Mouse (Mus musculus): ENCODE results near the gene Slit1.

GRCm38 (mm10) chr19:41557491-41557890, 186.0 kb downstream of the Slit1 start:
- TF ChIP-seq POLR2A (IDR thresholded peaks at IDR 0.05; ENCODE audit: insufficient read length, low read depth) (no peak), USF1 (IDR thresholded peaks at IDR 0.05; ENCODE audit: low read depth) (no peak), CEBPB (IDR thresholded peaks at IDR 0.05; ENCODE audit: insufficient read depth, poor library complexity, severe bottlenecking) (no peak)
